Mouse (Mus musculus) stomach, embryonic 16.5 days (tissue): Measurements from ENCODE around the gene Kif1a. TPM values are rescaled to one million over a fixed set of nuclear protein-coding genes. Genes with fewer than 3 reads are reported as not detected.

ENCODE experiments used
- ATAC-seq: fragments of 200-750 bp; cut with Nextera tagmentation; 2 replicates; pipeline ENCODE4 v1.8.0; 2017; ENCODE audit warnings: moderate number of reproducible peaks, moderate TSS enrichment; ENCODE audit not compliant: insufficient read depth, low FRiP score
- H3K27ac ChIP-seq: fragments of 300-500 bp; sonication (generic); 2 replicates; pipeline ENCODE4 v1.5.1; 2014; ENCODE audit warnings: low read length
- H3K27me3 ChIP-seq: fragments of 300-500 bp; sonication (generic); 2 replicates; pipeline ENCODE4 v1.6.1; 2014; ENCODE audit warnings: low read length, control low read depth, mixed read lengths; ENCODE audit not compliant: control insufficient read depth, insufficient read depth
- H3K36me3 ChIP-seq: fragments of 300-500 bp; sonication (generic); 2 replicates; pipeline ENCODE4 v1.6.1; 2014; ENCODE audit warnings: low read length; ENCODE audit not compliant: control insufficient read depth, insufficient read depth
- H3K4me1 ChIP-seq: fragments of 300-500 bp; sonication (generic); 2 replicates; pipeline ENCODE4 v1.6.1; 2014; ENCODE audit warnings: low read length, control low read depth, mixed read lengths; ENCODE audit not compliant: control insufficient read depth, insufficient read depth
- H3K4me2 ChIP-seq: fragments of 300-500 bp; sonication (generic); 2 replicates; pipeline ENCODE4 v1.6.1; 2014; ENCODE audit warnings: low read depth, low read length, mixed read lengths
- H3K4me3 ChIP-seq: fragments of 300-500 bp; sonication (generic); replicated peaks from 2 replicates; pipeline ENCODE4 v1.5.1; 2014; ENCODE audit warnings: mild to moderate bottlenecking, low read length
- H3K9ac ChIP-seq: fragments of 300-500 bp; sonication (generic); 2 replicates; pipeline ENCODE4 v1.6.1; 2014; ENCODE audit warnings: low read length
- H3K9me3 ChIP-seq: fragments of 300-500 bp; sonication (generic); replicated peaks from 2 replicates; pipeline ENCODE4 v1.6.1; 2016; ENCODE audit warnings: low read length, control low read depth; ENCODE audit not compliant: control insufficient read depth
- WGBS: fragments of 180-500 bp; shearing (Covaris S2); extraction: QIAGEN DNeasy Blood & Tissue Kit; methylation state at CpG from one replicate; pipeline ENCODE4 v1.1.7; 2014; 5-methylcytosine and 5-hydroxymethylcytosine counted together
- polyA plus RNA-seq: library from polyadenylated mRNA; unstranded; fragments of >200 nt; fragmentation: Nextera tagmentation; extraction: Ambion mirVana; gene quantifications from 2 replicates; pipeline ENCODE4 v1.2.1, GENCODE M21; 2015

The Kif1a gene
- polyA plus RNA-seq, 1 experiment from 2014 or later: 10.6 TPM

DNA sequence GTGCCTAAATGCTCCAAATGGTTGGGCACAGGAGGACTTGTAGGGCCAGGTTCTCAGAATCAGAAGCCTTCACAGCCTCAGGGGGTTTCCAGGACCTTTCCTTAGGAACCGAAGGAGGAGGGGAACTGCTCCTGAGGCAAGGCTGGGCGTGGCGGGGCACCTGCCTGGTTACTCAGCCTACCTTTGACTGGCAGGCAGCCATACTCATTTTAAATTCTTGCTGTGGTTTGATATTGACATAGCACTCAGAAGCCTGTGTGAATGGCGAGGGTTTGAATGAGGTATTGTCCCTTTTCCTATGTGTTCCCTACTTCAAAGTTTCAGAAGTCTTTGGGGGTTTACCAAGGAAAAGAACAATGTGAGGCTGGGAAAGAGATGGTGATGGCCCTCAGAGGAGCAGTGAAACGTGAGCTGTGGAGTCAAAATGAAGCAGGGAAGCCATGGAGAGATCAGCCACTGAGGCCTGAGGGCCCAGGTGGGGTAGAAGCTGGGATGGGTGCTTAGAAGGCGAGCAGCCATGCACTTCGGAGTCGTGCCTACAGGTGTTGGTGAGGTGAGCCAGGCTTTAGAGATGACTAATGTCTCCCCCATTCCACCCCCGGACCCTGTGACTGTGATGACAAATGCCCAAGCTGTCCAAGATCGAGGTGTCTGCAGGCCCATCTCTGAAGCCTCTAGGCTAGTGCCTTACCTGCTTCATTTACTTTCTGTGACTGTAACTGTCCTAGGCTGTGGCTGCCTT lies 28.7 kb upstream of the Kif1a start:
- Histone ChIP-seq H3K36me3 (no peaks in the 10 kb centered on the region), H3K4me3 (no peak overlapping the region), H3K9me3 (no peaks in the 10 kb centered on the region), H3K9ac (no peak overlapping the region), H3K4me2 (no peak overlapping the region), H3K27me3 (no peaks in the 10 kb centered on the region), H3K27ac (peak overlapping the region; percentile 73), H3K4me1 (peaks cover 5% of the 10 kb centered on the region; the same call in 1 of the 2 replicates)
- 57% methylated on average over 10 of the region's 10 CpGs for WGBS
- ATAC-seq: peak; percentile 38; the same call in 1 of the 2 replicates

GRCm38 (mm10) chr1:93128710-93129349 lies 27.1 kb upstream of the Kif1a start:
- Histone ChIP-seq H3K27me3 (no peaks in the 10 kb centered on the region), H3K9ac (no peak overlapping the region), H3K36me3 (no peaks in the 10 kb centered on the region), H3K4me3 (no peak overlapping the region), H3K4me1 (peaks cover 5% of the 10 kb centered on the region; the same call in 1 of the 2 replicates), H3K9me3 (no peaks in the 10 kb centered on the region), H3K4me2 (no peak overlapping the region), H3K27ac (no peak overlapping the region)
- peak; percentile 30; the same call in 1 of the 2 replicates for ATAC-seq
- WGBS: 22% methylated on average over 6 of the region's 6 CpGs

DNA sequence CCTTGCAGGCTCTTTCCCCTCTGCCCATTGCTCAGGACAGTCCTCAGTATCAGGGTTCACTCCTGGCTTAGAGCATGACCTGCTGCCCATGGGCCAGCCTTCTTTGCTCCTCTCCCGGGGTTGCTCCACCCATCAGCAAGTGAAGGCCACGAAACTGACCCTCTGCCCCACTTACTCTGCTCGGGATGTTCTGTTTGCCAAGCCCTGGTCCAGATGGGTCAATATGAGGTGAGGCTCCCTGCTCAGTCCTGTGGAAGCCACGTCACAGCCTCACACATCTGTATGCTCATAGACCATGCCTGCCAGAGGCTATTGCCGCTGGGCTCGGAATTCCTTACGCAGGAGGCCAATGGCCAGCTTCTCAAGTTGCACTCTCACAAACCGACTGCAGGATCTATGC lies 26.5 kb upstream of the Kif1a start:
- ATAC-seq: no peak
- WGBS: 79% methylated on average over 8 of the region's 8 CpGs

DNA sequence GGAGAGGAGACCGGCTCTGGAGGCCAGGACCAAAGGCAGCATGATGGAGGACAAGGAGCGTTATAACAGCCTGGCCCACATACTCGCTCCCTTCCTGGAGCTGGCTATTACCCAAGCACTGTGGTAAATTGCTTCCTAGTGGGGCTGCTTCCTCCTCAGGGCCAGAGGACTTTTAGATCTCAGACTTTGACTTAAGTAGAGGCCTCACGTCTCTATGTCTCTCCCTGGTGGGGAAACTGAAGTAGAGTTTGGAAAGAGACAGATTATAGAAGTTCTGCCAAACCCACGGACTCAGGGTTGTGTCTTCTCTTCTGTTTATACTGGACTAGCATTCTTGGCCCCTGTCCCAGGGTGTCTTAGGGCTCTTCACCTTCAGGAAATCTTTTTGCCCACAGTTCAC lies 23.5 kb upstream of the Kif1a start:
- Histone ChIP-seq H3K4me3 (no peak overlapping the region), H3K9me3 (no peaks in the 10 kb centered on the region), H3K27me3 (no peaks in the 10 kb centered on the region), H3K4me1 (peaks cover 5% of the 10 kb centered on the region; the same call in 1 of the 2 replicates), H3K36me3 (no peaks in the 10 kb centered on the region), H3K9ac (no peak overlapping the region), H3K4me2 (no peak overlapping the region), H3K27ac (no peak overlapping the region)
- ATAC-seq: no peak
- WGBS: 52% methylated on average over 5 of the region's 5 CpGs

More for the DNA sequence above, 26.5 kb upstream of the Kif1a start:
- H3K4me3 ChIP-seq: no peak overlapping the region
- H3K4me1 ChIP-seq: peaks cover 5% of the 10 kb centered on the region; the same call in 1 of the 2 replicates
- no peak overlapping the region for H3K27ac ChIP-seq
- H3K4me2 ChIP-seq: no peak overlapping the region
- H3K9me3 ChIP-seq: no peaks in the 10 kb centered on the region
- no peaks in the 10 kb centered on the region for H3K36me3 ChIP-seq
- no peaks in the 10 kb centered on the region for H3K27me3 ChIP-seq
- no peak overlapping the region for H3K9ac ChIP-seq

DNA sequence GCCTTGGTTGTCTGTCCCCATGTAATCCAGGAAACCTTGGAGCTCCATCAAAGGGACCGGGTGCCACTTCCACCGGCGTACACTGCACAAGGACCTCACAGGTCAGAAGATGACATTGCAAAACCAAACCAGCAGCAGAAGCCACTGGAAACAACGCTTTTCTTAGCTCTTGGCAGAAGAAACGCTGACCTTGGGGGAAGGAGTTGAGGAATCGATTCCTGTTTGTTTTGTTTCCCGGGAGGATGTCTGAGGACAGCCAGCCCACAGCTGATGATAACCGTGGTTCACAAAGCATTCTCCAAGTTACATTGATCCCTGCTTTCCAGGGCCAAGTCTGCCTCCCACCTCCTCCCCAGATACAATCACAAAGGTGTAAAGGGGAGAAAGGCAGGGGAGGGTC lies 22.3 kb upstream of the Kif1a start:
- H3K9ac ChIP-seq: no peak overlapping the region
- H3K27me3 ChIP-seq: no peaks in the 10 kb centered on the region
- H3K9me3 ChIP-seq: no peaks in the 10 kb centered on the region
- H3K4me1 ChIP-seq: peaks cover 3% of the 10 kb centered on the region; the same call in 1 of the 2 replicates
- H3K4me3 ChIP-seq: no peak overlapping the region
- H3K27ac ChIP-seq: no peak overlapping the region
- WGBS: 53% methylated on average over 8 of the region's 8 CpGs
- H3K4me2 ChIP-seq: no peak overlapping the region
- ATAC-seq: no peak
- H3K36me3 ChIP-seq: no peaks in the 10 kb centered on the region

DNA sequence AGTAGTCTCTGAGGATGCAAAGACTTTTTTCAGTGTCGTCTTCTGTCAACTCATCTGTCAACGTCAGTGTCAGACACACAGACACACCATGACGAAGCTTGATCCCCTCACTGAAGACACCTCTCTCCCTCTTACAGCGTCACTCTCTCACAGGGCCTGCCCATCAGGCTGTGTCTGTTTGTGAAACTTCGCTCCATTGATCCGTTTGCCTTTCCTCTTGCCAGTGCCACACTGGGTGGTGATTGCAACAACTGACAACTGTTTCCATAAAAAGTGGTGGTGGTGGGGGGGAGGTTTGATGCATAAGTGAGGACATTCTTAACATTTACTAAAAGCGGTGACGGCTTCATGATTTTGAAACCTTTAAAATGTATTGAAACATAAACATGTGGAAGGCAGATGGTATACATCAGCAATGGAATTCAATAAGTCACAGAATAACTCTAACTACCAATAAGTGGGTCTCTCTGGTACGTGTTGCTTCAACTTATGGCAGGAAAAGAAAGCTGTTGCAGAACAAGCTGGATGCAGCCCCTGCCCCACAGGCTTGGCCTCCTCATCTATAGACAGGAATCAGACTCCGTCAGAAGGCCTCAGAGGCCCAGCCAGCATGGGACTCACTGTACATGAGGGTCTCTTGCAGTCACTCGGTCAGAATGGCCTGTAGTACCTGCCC lies 21.6 kb upstream of the Kif1a start:
- 58% methylated on average over 11 of the region's 11 CpGs for WGBS
- H3K4me2 ChIP-seq: no peak overlapping the region
- H3K4me1 ChIP-seq: no peaks in the 10 kb centered on the region
- no peak overlapping the region for H3K4me3 ChIP-seq
- H3K27ac ChIP-seq: no peak overlapping the region
- no peaks in the 10 kb centered on the region for H3K36me3 ChIP-seq
- no peak overlapping the region for H3K9ac ChIP-seq
- H3K9me3 ChIP-seq: no peaks in the 10 kb centered on the region
- no peaks in the 10 kb centered on the region for H3K27me3 ChIP-seq
- no peak for ATAC-seq

- no peak overlapping the region for H3K9ac ChIP-seq
Observed at GRCm38 (mm10) chr1:93118816-93119215, 17.1 kb upstream of the Kif1a start.

GRCm38 (mm10) chr1:93115471-93115870 lies 13.7 kb upstream of the Kif1a start:
- Histone ChIP-seq H3K27me3 (no peaks in the 10 kb centered on the region), H3K9ac (peak overlapping the region; percentile 54; the same call in 1 of the 2 replicates), H3K4me3 (peak overlapping the region; percentile 40), H3K4me1 (peaks cover 5% of the 10 kb centered on the region; the same call in 1 of the 2 replicates), H3K4me2 (peak overlapping the region; percentile 65), H3K27ac (no peak overlapping the region), H3K36me3 (no peaks in the 10 kb centered on the region), H3K9me3 (peaks cover 4% of the 10 kb centered on the region; the same call in 1 of the 2 replicates)
- no peak for ATAC-seq
- 22% methylated on average over 13 of the region's 13 CpGs for whole genome bisulfite sequencing

More at GRCm38 (mm10) chr1:93118816-93119215, 17.1 kb upstream of the Kif1a start:
- Histone ChIP-seq H3K27me3 (no peaks in the 10 kb centered on the region), H3K4me3 (no peak overlapping the region), H3K4me2 (no peak overlapping the region), H3K9me3 (no peaks in the 10 kb centered on the region), H3K4me1 (peaks cover 5% of the 10 kb centered on the region; the same call in 1 of the 2 replicates), H3K36me3 (no peaks in the 10 kb centered on the region), H3K27ac (no peak overlapping the region)
- ATAC-seq: no peak
- WGBS: 43% methylated on average over 4 of the region's 4 CpGs
